Mouse (Mus musculus) heart, postnatal 14 days (tissue): ENCODE measurements around the gene Ston1. TPM values are rescaled to one million over a fixed set of nuclear protein-coding genes. Genes with fewer than 3 reads are reported as not detected.

Source experiments
- DNase-seq, 2 experiments: peaks; one replicate each; pipeline ENCODE4 v3.0.0; 2021 to 2022
- intact Hi-C: fragments of 180-260 bp; cut with DNase I; formaldehyde crosslinking; loops from one replicate; pipeline ENCODE4 v1.15.1; 2025
- long read RNA-seq, 2 experiments: library from polyadenylated mRNA; stranded (forward); transcript quantifications; one replicate each; pipeline ENCODE4 v2.0.0; 2021
- total RNA-seq, 2 experiments: library from RNA; stranded (reverse); gene quantifications; 2 replicates each; pipeline ENCODE4 v1.2.3; 2021

Ston1 gene
- 10 to 100 TPM; 25.4 to 25.6 TPM for total RNA-seq
- long read RNA-seq, experiment 1 = 0 reads
- long read RNA-seq, experiment 2, partial matches to known transcripts = 0 of 1 reads
- long read RNA-seq, experiment 2, other reads (novel, unspliced or antisense) = 1 of 1 reads

- intact Hi-C loops = loop anchor here (1.0 to 2.0 kb wide), 2 partner anchors 32 to 43 kb away; no protein-coding TSS in a partner anchor
- peak; percentile 79 to 83 for DNase-seq
These were observed at the start of gene Ston1 for GRCm38 (mm10) chr17:88597222-88598055. Ston1 (plus strand) TSS chr17:88597684.

- no peak for DNase-seq
- intact Hi-C loops = no loop called here
These were observed 47.9 kb upstream of the Ston1 start for GRCm38 (mm10) chr17:88549411-88550191.

- no peak for DNase-seq
- intact Hi-C loops = no loop called here
These were observed 47.1 kb upstream of the Ston1 start for GRCm38 (mm10) chr17:88550351-88550750.

- intact Hi-C loops = no loop called here
- no peak for DNase-seq
These were observed 46.2 kb upstream of the Ston1 start for GRCm38 (mm10) chr17:88550981-88551940.

- intact Hi-C loops = no loop called here
- DNase-seq = no peak
These were observed 44.9 kb upstream of the Ston1 start for GRCm38 (mm10) chr17:88552556-88552955.

- peak in 1 of 2 experiments; percentile 26 for DNase-seq
- intact Hi-C loops = no loop called here
These were observed 44.5 kb upstream of the Ston1 start for GRCm38 (mm10) chr17:88553001-88553449.

- DNase-seq = no peak
- intact Hi-C loops = no loop called here
These were observed 43.9 kb upstream of the Ston1 start for GRCm38 (mm10) chr17:88553473-88554087.

- DNase-seq = no peak
- intact Hi-C loops = no loop called here
These were observed 41.3 kb upstream of the Ston1 start for GRCm38 (mm10) chr17:88556176-88556575.

- intact Hi-C loops = no loop called here
- DNase-seq = no peak
These were observed 40.8 kb upstream of the Ston1 start for GRCm38 (mm10) chr17:88556688-88557087.

GRCm38 (mm10) chr17:88558168-88558842 lies 39.2 kb upstream of the Ston1 start:
- intact Hi-C loops = loop anchor here (2.0 kb wide), 1 partner anchor 82 kb away; no protein-coding TSS in a partner anchor

GRCm38 (mm10) chr17:88563611-88564010 lies 33.9 kb upstream of the Ston1 start:
- no peak for DNase-seq
- intact Hi-C loops = no loop called here

More at GRCm38 (mm10) chr17:88558168-88558842, 39.2 kb upstream of the Ston1 start:
- peak; percentile 74 to 86 for DNase-seq

GRCm38 (mm10) chr17:88569807-88570540 lies 27.5 kb upstream of the Ston1 start:
- intact Hi-C loops = no loop called here
- no peak for DNase-seq

- intact Hi-C loops = no loop called here
- DNase-seq = no peak
These were observed 26.7 kb upstream of the Ston1 start for GRCm38 (mm10) chr17:88570784-88571183.

- intact Hi-C loops = no loop called here
- DNase-seq = no peak
These were observed 22.7 kb upstream of the Ston1 start for GRCm38 (mm10) chr17:88574811-88575210.

GRCm38 (mm10) chr17:88578522-88579242 lies 18.8 kb upstream of the Ston1 start:
- intact Hi-C loops = no loop called here
- no peak for DNase-seq

GRCm38 (mm10) chr17:88580556-88580955 lies 16.9 kb upstream of the Ston1 start:
- intact Hi-C loops = no loop called here
- DNase-seq = no peak

GRCm38 (mm10) chr17:88581511-88582021 lies 15.9 kb upstream of the Ston1 start:
- intact Hi-C loops = no loop called here
- DNase-seq = peak in 1 of 2 experiments; percentile 30
